Mouse (Mus musculus): ENCODE data around the gene Tnfaip1. TPM values are rescaled to one million over a fixed set of nuclear protein-coding genes. Genes with fewer than 3 reads are reported as not detected.

Gene Tnfaip1
- total and polyA plus RNA-seq, 3 experiments, result 19.5 to 44.9 (median 24.6) TPM

- H3K9ac ChIP-seq (ENCODE audit: insufficient read depth, low read depth), result no peak overlapping the region
Observed at GRCm38 (mm10) chr11:78490781-78491241, 45.3 kb downstream of the Tnfaip1 start.

GRCm38 (mm10) chr11:78488168-78488567 is 48.0 kb downstream of the Tnfaip1 start:
- Histone ChIP-seq H3K4me3 (replicated peaks in 1 of 3; ENCODE audit: low read depth in 2 of 3, low read length in 2 of 3, poor library complexity in 1 of 3) (no peak overlapping the region), H3K27ac (ENCODE audit: insufficient read depth, low read depth) (no peak overlapping the region), H3K4me1 (ENCODE audit: control insufficient read depth in 1 of 2, insufficient read depth in 2 of 2) (peaks cover 0 to 4% of the 10 kb centered on the region in 2 experiments; a peak in 1 of 4 replicates), H3K4me2 (ENCODE audit: insufficient read depth, low read depth, poor library complexity, severe bottlenecking) (no peak overlapping the region), H3K9ac (ENCODE audit: insufficient read depth, low read depth) (no peak overlapping the region), H3K9me3 (replicated peaks; ENCODE audit: low read length) (no peaks in the 10 kb centered on the region), H3K79me2 (replicated peaks; ENCODE audit: control insufficient read depth, extremely low read depth, insufficient read depth, poor library complexity, severe bottlenecking) (no peaks in the 10 kb centered on the region), H3K27me3 (replicated peaks) (no peaks in the 10 kb centered on the region), H3K36me3 (replicated peaks in 1 of 2; ENCODE audit: control insufficient read depth in 1 of 2, insufficient read depth in 1 of 2, low read length in 1 of 2) (no peaks in the 10 kb centered on the region)
- DNase-seq (ENCODE audit: extremely low read depth), result peak; percentile 69
- in situ Hi-C loops (cut with MboI; ENCODE audit: low pct_ligation_motif_present, low pct_unique_long_range_greater_than_20kb, low sequenced_read_pairs) (no loop called here), dilution Hi-C loops (cut with MboI; ENCODE audit: extremely low pct_ligation_motif_present, extremely low pct_unique_long_range_greater_than_20kb, low sequenced_read_pairs) (no loop called here)
- TF ChIP-seq HCFC1 (IDR thresholded peaks at IDR 0.05; ENCODE audit: low read depth, low read length) (no peak), MAX (IDR thresholded peaks at IDR 0.05; ENCODE audit: low read length) (no peak), KAT2A (IDR thresholded peaks at IDR 0.05; ENCODE audit: insufficient replicate concordance, low read length) (no peak), SMC3 (IDR thresholded peaks at IDR 0.05; ENCODE audit: low read depth, low read length) (peak; percentile 85), NELFE (IDR thresholded peaks at IDR 0.05; ENCODE audit: low read depth, low read length) (peak; percentile 57; the same call in 1 of the 2 replicates), RAD21 (IDR thresholded peaks at IDR 0.05; ENCODE audit: low read depth, low read length) (peak; percentile 96), GABPA (IDR thresholded peaks at IDR 0.05; ENCODE audit: insufficient replicate concordance, low read depth, low read length) (no peak), NRF1 (IDR thresholded peaks at IDR 0.05; ENCODE audit: low read depth, low read length) (no peak), MAZ (IDR thresholded peaks at IDR 0.05; ENCODE audit: low read depth, low read length) (0 out of 2 replicates have a peak, but pooled peaks have one; percentile 26), IRF4 (IDR thresholded peaks at IDR 0.05; ENCODE audit: low read depth, low read length) (peak; percentile 73; the same call in 1 of the 2 replicates), ZC3H11A (IDR thresholded peaks at IDR 0.05; ENCODE audit: low read depth, low read length) (peak; percentile 56; the same call in 1 of the 2 replicates), CTCF (conservative IDR thresholded peaks at IDR 0.05 in 1 of 2, IDR thresholded peaks at IDR 0.05 in 1 of 2; ENCODE audit: low read depth in 2 of 2, low read length in 2 of 2) (peak; percentile 71 to 96), PAX5 (IDR thresholded peaks at IDR 0.05; ENCODE audit: low read length) (no peak), MYC (IDR thresholded peaks at IDR 0.05; ENCODE audit: low read depth, low read length) (0 out of 2 replicates have a peak, but pooled peaks have one; percentile 27)

More at GRCm38 (mm10) chr11:78490781-78491241, 45.3 kb downstream of the Tnfaip1 start:
- Histone ChIP-seq H3K36me3 (replicated peaks in 1 of 2; ENCODE audit: control insufficient read depth in 1 of 2, insufficient read depth in 1 of 2, low read length in 1 of 2) (no peaks in the 10 kb centered on the region), H3K4me2 (ENCODE audit: insufficient read depth, low read depth, poor library complexity, severe bottlenecking) (no peak overlapping the region), H3K27ac (ENCODE audit: insufficient read depth, low read depth) (no peak overlapping the region), H3K9me3 (replicated peaks; ENCODE audit: low read length) (no peaks in the 10 kb centered on the region), H3K4me1 (ENCODE audit: control insufficient read depth in 1 of 2, insufficient read depth in 2 of 2) (peaks cover 0 to 4% of the 10 kb centered on the region in 2 experiments; a peak in 1 of 4 replicates), H3K4me3 (replicated peaks in 1 of 3; ENCODE audit: low read depth in 2 of 3, low read length in 2 of 3, poor library complexity in 1 of 3) (no peak overlapping the region), H3K79me2 (replicated peaks; ENCODE audit: control insufficient read depth, extremely low read depth, insufficient read depth, poor library complexity, severe bottlenecking) (no peaks in the 10 kb centered on the region), H3K27me3 (replicated peaks) (peaks cover 18% of the 10 kb centered on the region)
- in situ Hi-C loops (cut with MboI; ENCODE audit: low pct_ligation_motif_present, low pct_unique_long_range_greater_than_20kb, low sequenced_read_pairs), result no loop called here
- TF ChIP-seq CTCF (conservative IDR thresholded peaks at IDR 0.05 in 1 of 2, IDR thresholded peaks at IDR 0.05 in 1 of 2; ENCODE audit: low read depth in 2 of 2, low read length in 2 of 2) (no peak), IRF4 (IDR thresholded peaks at IDR 0.05; ENCODE audit: low read depth, low read length) (no peak), UBTF (IDR thresholded peaks at IDR 0.05; ENCODE audit: low read depth, low read length) (no peak), CHD1 (IDR thresholded peaks at IDR 0.05; ENCODE audit: low read depth, low read length) (no peak), TCF12 (IDR thresholded peaks at IDR 0.05; ENCODE audit: low read depth, low read length) (no peak), MAX (IDR thresholded peaks at IDR 0.05; ENCODE audit: low read length) (no peak), MEF2A (IDR thresholded peaks at IDR 0.05; ENCODE audit: borderline replicate concordance, low read depth, low read length) (no peak), ZC3H11A (IDR thresholded peaks at IDR 0.05; ENCODE audit: low read depth, low read length) (no peak), MYC (IDR thresholded peaks at IDR 0.05; ENCODE audit: low read depth, low read length) (no peak), POLR2AphosphoS2 (IDR thresholded peaks at IDR 0.05; ENCODE audit: low read depth, low read length) (no peak), E2F4 (IDR thresholded peaks at IDR 0.05; ENCODE audit: insufficient replicate concordance, low read depth, low read length) (no peak), RCOR1 (conservative IDR thresholded peaks at IDR 0.05; ENCODE audit: low read depth, low read length) (no peak), BHLHE40 (IDR thresholded peaks at IDR 0.05; ENCODE audit: low read depth, low read length) (no peak), JUND (conservative IDR thresholded peaks at IDR 0.05; ENCODE audit: low read depth, low read length) (no peak), ETS1 (conservative IDR thresholded peaks at IDR 0.05; ENCODE audit: low read depth, low read length) (no peak), CHD2 (IDR thresholded peaks at IDR 0.05; ENCODE audit: low read length) (no peak), KAT2A (IDR thresholded peaks at IDR 0.05; ENCODE audit: insufficient replicate concordance, low read length) (no peak), EP300 (IDR thresholded peaks at IDR 0.05; ENCODE audit: low read length) (no peak), ZKSCAN1 (IDR thresholded peaks at IDR 0.05; ENCODE audit: borderline replicate concordance, low read depth, low read length) (no peak)
- dilution Hi-C loops (cut with MboI; ENCODE audit: extremely low pct_ligation_motif_present, extremely low pct_unique_long_range_greater_than_20kb, low sequenced_read_pairs), result no loop called here
- no peak for DNase-seq (ENCODE audit: extremely low read depth)
